Mouse (Mus musculus) midbrain, embryonic 16.5 days (tissue): ENCODE measurements at regions not wholly inside any gene's neighbourhood (a gene's known extent, or its start where the extent isn't known, plus 50 kb on each side); places are given as distances from the start of the nearest gene placed in this dataset.

Experiments
- ATAC-seq: fragments of 200-750 bp; cut with Nextera tagmentation; 2 replicates; pipeline ENCODE4 v1.8.0; 2017; ENCODE audit warnings: moderate TSS enrichment
- H3K27ac ChIP-seq: fragments of 300-500 bp; sonication (generic); 2 replicates; pipeline ENCODE4 v1.5.1; 2014; ENCODE audit warnings: mild to moderate bottlenecking, low read length, mixed read lengths
- H3K27me3 ChIP-seq: fragments of 300-500 bp; sonication (generic); 2 replicates; pipeline ENCODE4 v1.6.1; 2014; ENCODE audit warnings: low read depth, low read length, mixed read lengths; ENCODE audit not compliant: control insufficient read depth, insufficient read depth
- H3K36me3 ChIP-seq: fragments of 300-500 bp; sonication (generic); 2 replicates; pipeline ENCODE4 v1.6.1; 2014; ENCODE audit warnings: mild to moderate bottlenecking, low read length, moderate library complexity, mixed read lengths; ENCODE audit not compliant: control insufficient read depth, insufficient read depth
- H3K4me1 ChIP-seq: fragments of 300-500 bp; sonication (generic); 2 replicates; pipeline ENCODE4 v1.6.1; 2014; ENCODE audit warnings: mild to moderate bottlenecking, low read length, mixed read lengths; ENCODE audit not compliant: control insufficient read depth, insufficient read depth
- H3K4me2 ChIP-seq: fragments of 300-500 bp; sonication (generic); 2 replicates; pipeline ENCODE4 v1.6.1; 2014; ENCODE audit warnings: mild to moderate bottlenecking, low read length, mixed read lengths
- H3K4me3 ChIP-seq: fragments of 300-500 bp; sonication (generic); 2 replicates; pipeline ENCODE4 v1.5.1; 2014; ENCODE audit warnings: low read depth, mild to moderate bottlenecking, low read length, moderate library complexity, mixed read lengths
- H3K9ac ChIP-seq: fragments of 300-500 bp; sonication (generic); 2 replicates; pipeline ENCODE4 v1.6.1; 2014; ENCODE audit warnings: low read depth, low read length, mixed read lengths
- H3K9me3 ChIP-seq: fragments of 300-500 bp; sonication (generic); replicated peaks from 2 replicates; pipeline ENCODE4 v1.6.1; 2014; ENCODE audit warnings: mild to moderate bottlenecking, low read length, mixed read lengths; ENCODE audit not compliant: control insufficient read depth, poor library complexity, severe bottlenecking
- WGBS: fragments of 180-500 bp; shearing (Covaris S2); extraction: QIAGEN DNeasy Blood & Tissue Kit; methylation state at CpG from one replicate; pipeline ENCODE4 v1.1.7; 2014; 5-methylcytosine and 5-hydroxymethylcytosine counted together

DNA sequence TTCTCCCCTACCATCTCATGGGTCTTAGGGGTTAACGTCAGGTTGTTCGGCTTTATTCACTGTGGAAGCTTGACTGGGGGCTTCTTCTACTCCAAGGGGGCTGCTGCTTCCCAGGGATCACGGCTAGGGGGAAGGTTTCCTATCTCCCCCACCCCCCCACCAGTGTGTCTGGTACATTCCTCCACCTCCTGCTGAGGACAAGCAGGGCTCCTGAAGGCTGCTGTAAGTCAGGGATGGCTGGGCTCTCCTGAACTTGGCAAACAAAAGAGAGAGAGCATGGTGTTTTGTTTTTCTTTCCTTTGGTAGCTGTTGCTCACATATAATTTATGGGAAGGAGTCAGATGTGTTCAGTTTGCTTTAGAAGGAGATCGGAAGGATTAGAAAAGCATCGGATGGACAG, 54.7 kb upstream of the Commd3 start:
- no peaks in the 10 kb centered on the region; the same call in 1 of the 2 replicates for H3K27me3 ChIP-seq
- no peak overlapping the region for H3K27ac ChIP-seq
- H3K9ac ChIP-seq: no peak overlapping the region
- ATAC-seq: no peak
- no peaks in the 10 kb centered on the region for H3K4me1 ChIP-seq
- H3K36me3 ChIP-seq: no peaks in the 10 kb centered on the region
- no peaks in the 10 kb centered on the region for H3K9me3 ChIP-seq
- WGBS: 26% methylated on average over 5 of the region's 5 CpGs
- H3K4me2 ChIP-seq: peak overlapping the region; percentile 33; the same call in 1 of the 2 replicates
- H3K4me3 ChIP-seq: no peak overlapping the region

GRCm38 (mm10) chr2:18609868-18610185, 62.4 kb upstream of the Commd3 start:
- 5% methylated on average over 10 of the region's 10 CpGs for WGBS

DNA sequence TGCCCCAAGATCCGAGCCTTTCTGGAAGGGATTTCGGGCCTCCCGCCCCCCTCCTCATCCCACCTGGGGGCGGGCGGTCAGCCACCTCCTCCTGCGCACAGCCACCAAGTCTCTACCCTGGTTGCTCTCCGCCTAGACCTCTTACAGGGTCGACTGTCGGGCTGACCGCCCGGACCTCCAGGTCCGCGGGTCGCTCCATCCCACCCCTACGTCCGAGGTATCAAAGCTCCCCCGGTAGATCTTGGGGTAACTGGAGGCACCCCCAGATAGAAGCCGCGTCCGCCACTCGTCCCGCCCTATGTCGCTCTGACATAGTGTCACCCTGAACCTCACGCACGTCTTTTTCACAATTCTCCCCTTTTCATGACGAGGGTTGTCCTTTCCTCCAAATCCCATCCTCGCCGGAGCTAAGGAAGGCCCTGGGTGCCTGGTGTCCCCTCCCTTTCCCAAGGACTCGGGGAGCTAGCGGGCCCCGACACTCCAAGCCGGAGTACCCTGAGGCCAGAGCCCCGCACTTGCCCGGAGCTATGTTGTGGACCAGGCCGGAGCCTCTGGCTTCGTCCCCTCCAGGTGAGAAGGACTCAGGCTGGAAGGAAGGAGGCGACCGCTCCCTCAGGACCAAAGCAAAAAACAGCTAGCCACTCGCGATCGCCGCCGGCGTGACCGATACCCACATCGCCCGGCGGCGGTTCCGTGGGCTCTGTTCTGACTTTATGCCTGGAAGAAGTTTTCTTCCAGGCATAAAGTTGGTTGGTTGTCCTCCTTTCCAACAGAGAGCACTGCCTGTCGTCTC, 62.9 kb upstream of the Commd3 start:
- WGBS: 1% methylated on average over 50 of the region's 51 CpGs
- Histone ChIP-seq H3K9me3 (no peaks in the 10 kb centered on the region), H3K4me2 (peak overlapping the region; percentile 90), H3K36me3 (no peaks in the 10 kb centered on the region), H3K4me3 (peak overlapping the region; percentile 50), H3K9ac (peak overlapping the region; percentile 72), H3K4me1 (peaks cover 23% of the 10 kb centered on the region), H3K27me3 (peaks cover 16% of the 10 kb centered on the region), H3K27ac (no peak overlapping the region)
- peak; percentile 65 for ATAC-seq

More at GRCm38 (mm10) chr2:18609868-18610185, 62.4 kb upstream of the Commd3 start:
- Histone ChIP-seq H3K4me1 (peaks cover 23% of the 10 kb centered on the region), H3K9ac (no peak overlapping the region), H3K27ac (no peak overlapping the region), H3K4me2 (peak overlapping the region; percentile 90), H3K36me3 (no peaks in the 10 kb centered on the region), H3K4me3 (peak overlapping the region; percentile 50), H3K9me3 (no peaks in the 10 kb centered on the region), H3K27me3 (peaks cover 16% of the 10 kb centered on the region)
- ATAC-seq: no peak

DNA sequence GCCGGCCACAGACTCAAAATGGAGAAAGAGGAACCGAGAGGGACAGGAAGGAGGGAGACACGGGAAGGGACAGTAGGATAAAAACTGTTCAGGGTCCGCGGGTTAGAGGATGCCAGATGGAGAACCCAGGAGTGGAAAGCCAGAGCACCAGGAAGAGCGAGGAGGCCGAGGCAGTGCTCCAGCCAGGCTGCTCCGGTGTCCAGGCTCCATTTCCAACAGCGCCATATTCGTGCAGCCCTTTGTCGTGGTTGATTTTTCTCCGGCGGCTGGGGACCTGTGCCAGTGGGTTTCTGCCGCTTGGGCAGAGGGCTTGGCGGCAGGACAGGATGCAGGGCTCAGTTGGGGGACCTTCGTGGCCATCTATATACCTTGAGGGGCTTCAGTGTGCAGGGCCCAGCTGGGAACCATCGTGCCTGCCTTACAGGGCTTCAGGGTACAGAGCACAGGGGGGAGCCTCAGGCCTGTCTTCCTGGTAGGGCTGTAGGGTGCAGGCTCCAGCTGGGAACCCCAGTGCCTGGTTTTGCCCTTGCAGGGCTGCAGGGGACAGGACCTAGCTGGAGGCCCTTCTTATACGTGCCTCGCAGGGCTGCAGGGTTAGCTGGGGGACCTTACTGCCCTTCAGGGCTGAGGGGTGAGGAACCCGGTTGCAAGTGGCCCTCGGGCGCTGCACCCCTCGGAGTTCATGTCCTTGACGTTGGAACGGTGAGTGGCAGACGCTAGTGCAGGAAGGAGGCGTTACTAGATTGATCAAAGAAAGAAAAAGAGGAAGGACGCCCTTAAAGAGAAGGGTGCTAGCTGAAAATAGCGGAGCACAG, 63.7 kb upstream of the Commd3 start:
- 1% methylated on average over 27 of the region's 29 CpGs for WGBS
- Histone ChIP-seq H3K4me1 (peaks cover 23% of the 10 kb centered on the region), H3K27me3 (peaks cover 16% of the 10 kb centered on the region), H3K4me3 (peak overlapping the region; percentile 50), H3K27ac (no peak overlapping the region), H3K4me2 (peak overlapping the region; percentile 90), H3K9ac (peak overlapping the region; percentile 72), H3K9me3 (no peaks in the 10 kb centered on the region), H3K36me3 (no peaks in the 10 kb centered on the region)
- ATAC-seq: peak; percentile 90

- H3K36me3 ChIP-seq: no peaks in the 10 kb centered on the region
- peak overlapping the region; percentile 90 for H3K4me2 ChIP-seq
- H3K4me1 ChIP-seq: peaks cover 23% of the 10 kb centered on the region
- H3K4me3 ChIP-seq: peak overlapping the region; percentile 50
- H3K9me3 ChIP-seq: no peaks in the 10 kb centered on the region
- ATAC-seq: peak; percentile 63
- H3K9ac ChIP-seq: peak overlapping the region; percentile 72
- no peak overlapping the region for H3K27ac ChIP-seq
- peaks cover 16% of the 10 kb centered on the region for H3K27me3 ChIP-seq
- under 1% methylated on average over 13 of the region's 14 CpGs for WGBS
Observed at GRCm38 (mm10) chr2:18607586-18608259, 64.5 kb upstream of the Commd3 start.

GRCm38 (mm10) chr2:18607088-18607487, 65.1 kb upstream of the Commd3 start:
- 10% methylated on average over 6 of the region's 6 CpGs for WGBS
- Histone ChIP-seq H3K9me3 (no peaks in the 10 kb centered on the region), H3K9ac (no peak overlapping the region), H3K27me3 (peaks cover 16% of the 10 kb centered on the region; the same call in 1 of the 2 replicates), H3K27ac (no peak overlapping the region), H3K4me1 (peaks cover 23% of the 10 kb centered on the region), H3K4me2 (peak overlapping the region; percentile 90), H3K36me3 (no peaks in the 10 kb centered on the region), H3K4me3 (peak overlapping the region; percentile 50)
- no peak for ATAC-seq

DNA sequence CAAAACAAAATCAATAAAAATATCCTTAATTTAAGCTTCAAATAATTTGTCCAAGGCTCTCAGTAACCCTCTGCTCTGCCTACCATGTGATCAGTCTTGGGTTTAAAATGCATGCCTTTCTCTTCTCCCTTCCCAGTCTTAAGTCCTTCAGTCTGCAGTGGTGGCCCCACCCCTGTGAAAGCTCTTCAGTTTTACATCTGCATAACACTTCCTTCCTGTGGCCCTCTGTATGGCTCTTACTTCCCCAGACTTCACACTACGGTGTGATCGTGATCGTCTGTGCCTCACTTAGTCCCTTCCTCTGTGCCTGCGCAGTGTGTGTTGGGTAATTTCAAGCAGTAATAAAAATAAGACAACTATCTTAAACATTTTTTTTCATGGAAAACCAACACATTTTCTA, 80.0 kb upstream of the Commd3 start:
- no peak overlapping the region for H3K4me3 ChIP-seq
- H3K4me1 ChIP-seq: peaks cover 4% of the 10 kb centered on the region; the same call in 1 of the 2 replicates
- WGBS: 77% methylated on average over 4 of the region's 4 CpGs
- H3K36me3 ChIP-seq: no peaks in the 10 kb centered on the region
- H3K27ac ChIP-seq: no peak overlapping the region
- no peak for ATAC-seq
- H3K27me3 ChIP-seq: no peaks in the 10 kb centered on the region
- no peak overlapping the region for H3K4me2 ChIP-seq
- H3K9me3 ChIP-seq: no peaks in the 10 kb centered on the region
- H3K9ac ChIP-seq: no peak overlapping the region

DNA sequence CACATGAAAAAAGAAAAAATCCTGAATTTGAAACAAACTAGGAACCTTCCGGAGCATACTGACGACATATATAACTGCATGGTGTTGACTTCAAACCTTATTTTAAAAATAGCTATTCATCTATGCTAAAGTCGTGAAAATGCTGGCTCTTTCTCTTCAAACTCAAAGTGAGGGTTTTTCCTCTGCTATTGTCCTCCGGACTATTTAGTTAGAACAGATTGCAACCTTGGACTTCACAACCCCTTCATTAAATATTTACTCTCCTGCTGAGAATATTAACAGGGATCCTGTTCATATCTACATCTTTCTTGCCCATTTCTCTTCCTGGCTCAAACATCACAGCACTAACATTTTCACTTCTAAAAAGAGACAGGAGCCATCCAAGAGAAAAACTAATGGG, 84.0 kb upstream of the Commd3 start:
- no peak for ATAC-seq
- 2% methylated on average over 4 of the region's 4 CpGs for WGBS
- H3K4me1 ChIP-seq: peaks cover 7% of the 10 kb centered on the region; the same call in 1 of the 2 replicates
- H3K27ac ChIP-seq: no peak overlapping the region
- H3K4me2 ChIP-seq: peak overlapping the region; percentile 75
- peak overlapping the region; percentile 65 for H3K4me3 ChIP-seq
- no peaks in the 10 kb centered on the region for H3K9me3 ChIP-seq
- H3K36me3 ChIP-seq: no peaks in the 10 kb centered on the region
- peak overlapping the region; percentile 67 for H3K9ac ChIP-seq
- H3K27me3 ChIP-seq: no peaks in the 10 kb centered on the region
